Mouse (Mus musculus): ENCODE data around the gene Qrfp. TPM values are rescaled to one million over a fixed set of nuclear protein-coding genes. Genes with fewer than 3 reads are reported as not detected.

Qrfp gene
- polyA plus RNA-seq (2014; fragmentation: Nextera tagmentation; extraction: Ambion mirVana): 0.13 TPM in 1 of 2 replicates, not detected in the other

GRCm38 (mm10) chr2:31810444-31810843 lies at the start of gene Qrfp:
Gene Qrfp, minus strand, starts transcription at chr2:31810580.
- Histone ChIP-seq H3K4me3 (replicated peaks; ENCODE audit: low read depth, low read length) (no peak within 1 kb of the TSS), H3K4me1 (ENCODE audit: control insufficient read depth, insufficient read depth, low read length) (peaks cover 55% of the 10 kb centered on the region), H3K4me2 (ENCODE audit: low read length) (no peak within 1 kb of the TSS; the same call in 1 of the 2 replicates), H3K27me3 (ENCODE audit: control insufficient read depth, insufficient read depth, low read length) (no peaks in the 10 kb centered on the region), H3K36me3 (ENCODE audit: control insufficient read depth, insufficient read depth, low read length) (no peaks in the 10 kb centered on the region), H3K9ac (replicated peaks; ENCODE audit: low read length) (no peak within 1 kb of the TSS), H3K27ac (replicated peaks; ENCODE audit: low read depth, low read length) (peak within 1 kb of the TSS; percentile 26; the same call in 1 of the 2 replicates), H3K9me3 (ENCODE audit: control insufficient read depth, low read length) (no peaks in the 10 kb centered on the region)
- ATAC-seq (ENCODE audit: low FRiP score, low TSS enrichment) (no peak), DNase-seq (no peak)
- WGBS: 33% methylated on average over 12 of the region's 12 CpGs

GRCm38 (mm10) chr2:31858500-31858899 lies 48.1 kb upstream of the Qrfp start:
- ATAC-seq (ENCODE audit: low FRiP score, low TSS enrichment): peak; percentile 58; the same call in 1 of the 2 replicates
- Histone ChIP-seq H3K4me3 (replicated peaks; ENCODE audit: low read depth, low read length) (no peak overlapping the region), H3K9me3 (ENCODE audit: control insufficient read depth, low read length) (no peaks in the 10 kb centered on the region), H3K27ac (replicated peaks; ENCODE audit: low read depth, low read length) (peak overlapping the region; percentile 61), H3K27me3 (ENCODE audit: control insufficient read depth, insufficient read depth, low read length) (no peaks in the 10 kb centered on the region), H3K4me2 (ENCODE audit: low read length) (peak overlapping the region; percentile 21; the same call in 1 of the 2 replicates), H3K9ac (replicated peaks; ENCODE audit: low read length) (no peak overlapping the region), H3K36me3 (ENCODE audit: control insufficient read depth, insufficient read depth, low read length) (no peaks in the 10 kb centered on the region), H3K4me1 (ENCODE audit: control insufficient read depth, insufficient read depth, low read length) (peaks cover 18% of the 10 kb centered on the region)
- peak; percentile 57 for DNase-seq
- 8% methylated on average over 12 of the region's 12 CpGs for WGBS

- Histone ChIP-seq H3K9ac (replicated peaks; ENCODE audit: low read length) (no peak overlapping the region), H3K4me3 (replicated peaks; ENCODE audit: low read depth, low read length) (no peak overlapping the region), H3K4me2 (ENCODE audit: low read length) (no peak overlapping the region), H3K27ac (replicated peaks; ENCODE audit: low read depth, low read length) (0 out of 2 replicates have a peak overlapping the region, but pooled peaks have one; percentile 26), H3K27me3 (ENCODE audit: control insufficient read depth, insufficient read depth, low read length) (no peaks in the 10 kb centered on the region), H3K9me3 (ENCODE audit: control insufficient read depth, low read length) (no peaks in the 10 kb centered on the region), H3K4me1 (ENCODE audit: control insufficient read depth, insufficient read depth, low read length) (peaks cover 18% of the 10 kb centered on the region), H3K36me3 (ENCODE audit: control insufficient read depth, insufficient read depth, low read length) (no peaks in the 10 kb centered on the region)
- WGBS: 57% methylated on average over 6 of the region's 6 CpGs
- peak; percentile 56 for DNase-seq
- ATAC-seq (ENCODE audit: low FRiP score, low TSS enrichment): no peak
Observed at GRCm38 (mm10) chr2:31857180-31857579, 46.8 kb upstream of the Qrfp start.

GRCm38 (mm10) chr2:31855991-31856390 lies 45.6 kb upstream of the Qrfp start:
- no peak for DNase-seq
- no peak overlapping the region for H3K9ac ChIP-seq (replicated peaks; ENCODE audit: low read length)
- no peaks in the 10 kb centered on the region for H3K27me3 ChIP-seq (ENCODE audit: control insufficient read depth, insufficient read depth, low read length)
- H3K27ac ChIP-seq (replicated peaks; ENCODE audit: low read depth, low read length): no peak overlapping the region
- no peaks in the 10 kb centered on the region for H3K9me3 ChIP-seq (ENCODE audit: control insufficient read depth, low read length)
- 69% methylated on average over 8 of the region's 8 CpGs for WGBS
- peaks cover 18% of the 10 kb centered on the region for H3K4me1 ChIP-seq (ENCODE audit: control insufficient read depth, insufficient read depth, low read length)
- H3K36me3 ChIP-seq (ENCODE audit: control insufficient read depth, insufficient read depth, low read length): no peaks in the 10 kb centered on the region
- H3K4me3 ChIP-seq (replicated peaks; ENCODE audit: low read depth, low read length): no peak overlapping the region
- no peak overlapping the region for H3K4me2 ChIP-seq (ENCODE audit: low read length)
- ATAC-seq (ENCODE audit: low FRiP score, low TSS enrichment): no peak

- no peak overlapping the region for H3K4me2 ChIP-seq (ENCODE audit: low read length)
- H3K27ac ChIP-seq (replicated peaks; ENCODE audit: low read depth, low read length): no peak overlapping the region
- H3K9me3 ChIP-seq (ENCODE audit: control insufficient read depth, low read length): no peaks in the 10 kb centered on the region
- no peak overlapping the region for H3K9ac ChIP-seq (replicated peaks; ENCODE audit: low read length)
- ATAC-seq (ENCODE audit: low FRiP score, low TSS enrichment): no peak
- 33% methylated on average over 12 of the region's 12 CpGs for WGBS
- H3K36me3 ChIP-seq (ENCODE audit: control insufficient read depth, insufficient read depth, low read length): no peaks in the 10 kb centered on the region
- H3K4me3 ChIP-seq (replicated peaks; ENCODE audit: low read depth, low read length): no peak overlapping the region
- DNase-seq: no peak
- H3K27me3 ChIP-seq (ENCODE audit: control insufficient read depth, insufficient read depth, low read length): peaks cover 23% of the 10 kb centered on the region
- H3K4me1 ChIP-seq (ENCODE audit: control insufficient read depth, insufficient read depth, low read length): peaks cover 18% of the 10 kb centered on the region; the same call in 1 of the 2 replicates
Observed at GRCm38 (mm10) chr2:31850141-31850540, 39.8 kb upstream of the Qrfp start.

- H3K4me1 ChIP-seq (ENCODE audit: control insufficient read depth, insufficient read depth, low read length): peaks cover 21% of the 10 kb centered on the region
- no peak overlapping the region for H3K9ac ChIP-seq (replicated peaks; ENCODE audit: low read length)
- H3K36me3 ChIP-seq (ENCODE audit: control insufficient read depth, insufficient read depth, low read length): no peaks in the 10 kb centered on the region
- no peak overlapping the region for H3K4me2 ChIP-seq (ENCODE audit: low read length)
- ATAC-seq (ENCODE audit: low FRiP score, low TSS enrichment) (no peak), DNase-seq (peak; percentile 61)
- H3K9me3 ChIP-seq (ENCODE audit: control insufficient read depth, low read length): no peaks in the 10 kb centered on the region
- no peak overlapping the region for H3K27ac ChIP-seq (replicated peaks; ENCODE audit: low read depth, low read length)
- H3K27me3 ChIP-seq (ENCODE audit: control insufficient read depth, insufficient read depth, low read length): peaks cover 41% of the 10 kb centered on the region
- H3K4me3 ChIP-seq (replicated peaks; ENCODE audit: low read depth, low read length): no peak overlapping the region
- WGBS: 24% methylated on average over 6 of the region's 6 CpGs
Observed at GRCm38 (mm10) chr2:31847908-31848307, 37.5 kb upstream of the Qrfp start.

- ATAC-seq (ENCODE audit: low FRiP score, low TSS enrichment) (no peak), DNase-seq (no peak)
- WGBS: 5% methylated on average over 35 of the region's 35 CpGs
- Histone ChIP-seq H3K4me2 (ENCODE audit: low read length) (peak overlapping the region; percentile 81), H3K27ac (replicated peaks; ENCODE audit: low read depth, low read length) (no peak overlapping the region), H3K9ac (replicated peaks; ENCODE audit: low read length) (peak overlapping the region; percentile 56), H3K4me1 (ENCODE audit: control insufficient read depth, insufficient read depth, low read length) (peaks cover 21% of the 10 kb centered on the region), H3K36me3 (ENCODE audit: control insufficient read depth, insufficient read depth, low read length) (no peaks in the 10 kb centered on the region), H3K9me3 (ENCODE audit: control insufficient read depth, low read length) (no peaks in the 10 kb centered on the region), H3K27me3 (ENCODE audit: control insufficient read depth, insufficient read depth, low read length) (peaks cover 41% of the 10 kb centered on the region), H3K4me3 (replicated peaks; ENCODE audit: low read depth, low read length) (peak overlapping the region; percentile 47)
Observed at GRCm38 (mm10) chr2:31846692-31847660, 36.6 kb upstream of the Qrfp start.

- H3K4me2 ChIP-seq (ENCODE audit: low read length): peak within 1 kb of the TSS; percentile 81
- H3K4me1 ChIP-seq (ENCODE audit: control insufficient read depth, insufficient read depth, low read length): peaks cover 21% of the 10 kb centered on the region
- 0 out of 2 replicates have a peak, but pooled peaks have one; percentile 41 for ATAC-seq (ENCODE audit: low FRiP score, low TSS enrichment)
- DNase-seq: peak; percentile 81
- H3K4me3 ChIP-seq (replicated peaks; ENCODE audit: low read depth, low read length): peak within 1 kb of the TSS; percentile 47
- no peak within 1 kb of the TSS for H3K27ac ChIP-seq (replicated peaks; ENCODE audit: low read depth, low read length)
- under 1% methylated on average over 88 of the region's 88 CpGs for WGBS
- H3K9me3 ChIP-seq (ENCODE audit: control insufficient read depth, low read length): no peaks in the 10 kb centered on the region
- H3K36me3 ChIP-seq (ENCODE audit: control insufficient read depth, insufficient read depth, low read length): no peaks in the 10 kb centered on the region
- H3K27me3 ChIP-seq (ENCODE audit: control insufficient read depth, insufficient read depth, low read length): peaks cover 41% of the 10 kb centered on the region
- peak within 1 kb of the TSS; percentile 56 for H3K9ac ChIP-seq (replicated peaks; ENCODE audit: low read length)
Observed at GRCm38 (mm10) chr2:31845896-31846691, 35.7 kb upstream of the Qrfp start, which contains the start of gene Fibcd1. Gene Fibcd1, minus strand, starts transcription at chr2:31846005.
